Mouse (Mus musculus) CH12.LX (cell line): ENCODE results near the gene Adamts7. TPM values are rescaled to one million over a fixed set of nuclear protein-coding genes. Genes with fewer than 3 reads are reported as not detected.

Experiments used
- DNase-seq: peaks from one replicate; pipeline ENCODE4 v3.0.0-alpha.2; 2013; ENCODE audit errors: extremely low read depth
- H3K27ac ChIP-seq: 2 replicates; pipeline ENCODE4 v1.5.1; 2012; ENCODE audit warnings: low read depth, mild to moderate bottlenecking, control low read depth, moderate library complexity; ENCODE audit not compliant: insufficient read depth
- H3K27me3 ChIP-seq: replicated peaks from 2 replicates; pipeline ENCODE3; 2012; ENCODE audit warnings: inconsistent platforms
- H3K36me3 ChIP-seq, 2 experiments: replicated peaks in 1 of 2; 2 replicates each; pipeline versions ENCODE3 to v1.6.1; 2012; ENCODE audit warnings: inconsistent platforms in 1 of 2, low read length in 1 of 2, mild to moderate bottlenecking in 1 of 2, mixed read lengths in 1 of 2, moderate library complexity in 1 of 2; ENCODE audit not compliant: control insufficient read depth in 1 of 2, insufficient read depth in 1 of 2
- H3K4me1 ChIP-seq, 2 experiments: 2 replicates each; pipeline ENCODE4 v1.6.1; 2012; ENCODE audit warnings: inconsistent platforms in 1 of 2, moderate library complexity in 1 of 2; ENCODE audit not compliant: insufficient read depth in 2 of 2, control insufficient read depth in 1 of 2
- H3K4me2 ChIP-seq: 2 replicates; pipeline ENCODE4 v1.6.1; 2012; ENCODE audit warnings: low read depth, mild to moderate bottlenecking, control low read depth; ENCODE audit not compliant: poor library complexity, insufficient read depth, severe bottlenecking
- H3K4me3 ChIP-seq, 3 experiments: fragments of 150-350 bp in 1 of 3; sonication (generic) in 1 of 3; replicated peaks in 1 of 3; 2 replicates each; pipeline versions ENCODE3 to v1.5.1; 2011 to 2012; ENCODE audit warnings: low read depth in 2 of 3, low read length in 2 of 3, mild to moderate bottlenecking in 2 of 3, moderate library complexity in 2 of 3, control low read depth in 1 of 3, improper control_type of control experiment in 1 of 3, inconsistent platforms in 1 of 3, mixed read lengths in 1 of 3; ENCODE audit not compliant: poor library complexity in 1 of 3
- H3K79me2 ChIP-seq: replicated peaks from 2 replicates; pipeline ENCODE4 v1.6.1; 2012; ENCODE audit warnings: mild to moderate bottlenecking, moderate library complexity; ENCODE audit not compliant: control insufficient read depth, poor library complexity, insufficient read depth, severe bottlenecking; ENCODE audit errors: extremely low read depth
- H3K9ac ChIP-seq: 2 replicates; pipeline ENCODE4 v1.6.1; 2012; ENCODE audit warnings: low read depth, mild to moderate bottlenecking, control low read depth, moderate library complexity; ENCODE audit not compliant: insufficient read depth
- H3K9me3 ChIP-seq: replicated peaks from 2 replicates; pipeline ENCODE3; 2012; ENCODE audit warnings: low read length, inconsistent platforms, mixed read lengths
- BHLHE40 ChIP-seq: IDR thresholded peaks from 2 replicates; pipeline ENCODE4 v1.6.1; 2011; ENCODE audit warnings: mild to moderate bottlenecking, low read depth, low read length, improper control_type of control experiment
- CHD1 ChIP-seq: IDR thresholded peaks from 2 replicates; pipeline ENCODE4 v1.6.1; 2012; ENCODE audit warnings: low read depth, low read length, improper control_type of control experiment, inconsistent platforms
- ELF1 ChIP-seq: IDR thresholded peaks from 2 replicates; pipeline ENCODE4 v1.6.1; 2014; ENCODE audit warnings: low read depth, mild to moderate bottlenecking, inconsistent platforms, low read length, improper control_type of control experiment
- ETS1 ChIP-seq: conservative IDR thresholded peaks from 2 replicates; pipeline ENCODE4 v1.6.1; 2012; ENCODE audit warnings: low read depth, mild to moderate bottlenecking, inconsistent platforms, low read length, improper control_type of control experiment, moderate library complexity
- GABPA ChIP-seq: IDR thresholded peaks from 2 replicates; pipeline ENCODE4 v1.6.1; 2012; ENCODE audit warnings: low read depth, low read length, improper control_type of control experiment, inconsistent platforms; ENCODE audit not compliant: insufficient replicate concordance
- HCFC1 ChIP-seq: IDR thresholded peaks from 2 replicates; pipeline ENCODE4 v1.6.1; 2012; ENCODE audit warnings: low read depth, mild to moderate bottlenecking, inconsistent platforms, low read length, improper control_type of control experiment
- IRF4 ChIP-seq: IDR thresholded peaks from 2 replicates; pipeline ENCODE4 v1.6.1; 2014; ENCODE audit warnings: low read depth, mild to moderate bottlenecking, inconsistent platforms, low read length, improper control_type of control experiment
- MAZ ChIP-seq: IDR thresholded peaks from 2 replicates; pipeline ENCODE4 v1.6.1; 2012; ENCODE audit warnings: low read depth, mild to moderate bottlenecking, inconsistent platforms, low read length, improper control_type of control experiment, moderate library complexity
- MEF2A ChIP-seq: IDR thresholded peaks from 2 replicates; pipeline ENCODE4 v1.6.1; 2014; ENCODE audit warnings: low read depth, mild to moderate bottlenecking, inconsistent platforms, low read length, improper control_type of control experiment, borderline replicate concordance
- MXI1 ChIP-seq: IDR thresholded peaks from 2 replicates; pipeline ENCODE4 v1.6.1; 2011; ENCODE audit warnings: mild to moderate bottlenecking, low read depth, low read length, improper control_type of control experiment
- NRF1 ChIP-seq: IDR thresholded peaks from 2 replicates; pipeline ENCODE4 v1.6.1; 2014; ENCODE audit warnings: low read depth, mild to moderate bottlenecking, inconsistent platforms, low read length, improper control_type of control experiment, moderate library complexity
- POLR2A ChIP-seq: IDR thresholded peaks from 2 replicates; pipeline ENCODE4 v1.6.1; 2011; ENCODE audit warnings: low read depth, mild to moderate bottlenecking, improper control_type of control experiment, low read length
- RAD21 ChIP-seq: IDR thresholded peaks from 2 replicates; pipeline ENCODE4 v1.6.1; 2011; ENCODE audit warnings: low read depth, mild to moderate bottlenecking, low read length, improper control_type of control experiment, moderate library complexity
- RCOR1 ChIP-seq: conservative IDR thresholded peaks from 2 replicates; pipeline ENCODE4 v1.6.1; 2012; ENCODE audit warnings: low read depth, mild to moderate bottlenecking, inconsistent platforms, low read length, improper control_type of control experiment
- ZKSCAN1 ChIP-seq: IDR thresholded peaks from 2 replicates; pipeline ENCODE4 v1.6.1; 2012; ENCODE audit warnings: low read depth, inconsistent platforms, low read length, improper control_type of control experiment, borderline replicate concordance
- ZMIZ1 ChIP-seq: IDR thresholded peaks from 2 replicates; pipeline ENCODE4 v1.6.1; 2012; ENCODE audit warnings: low read depth, mild to moderate bottlenecking, inconsistent platforms, low read length, improper control_type of control experiment
- ZNF384 ChIP-seq: IDR thresholded peaks from 2 replicates; pipeline ENCODE4 v1.6.1; 2012; ENCODE audit warnings: low read depth, low read length, improper control_type of control experiment, inconsistent platforms
- dilution Hi-C: fragments of 300-500 bp; cut with MboI; formaldehyde crosslinking; loops from 2 replicates; pipeline ENCODE4 v1.14.3; 2020; ENCODE audit warnings: low sequenced_read_pairs; ENCODE audit not compliant: extremely low pct_unique_long_range_greater_than_20kb, extremely low pct_ligation_motif_present
- in situ Hi-C: fragments of 300-500 bp; cut with MboI; formaldehyde crosslinking; loops from 3 replicates; pipeline ENCODE4 v1.14.3; 2019; ENCODE audit warnings: low sequenced_read_pairs, low pct_ligation_motif_present, low pct_unique_long_range_greater_than_20kb, mixed read lengths
- polyA plus RNA-seq: library from polyadenylated mRNA; unstranded; fragments of >175 nt; gene quantifications from 2 replicates; pipeline ENCODE4 v1.2.1, GENCODE M21; 2012; ENCODE audit warnings: low read depth; ENCODE audit not compliant: insufficient read length
- total RNA-seq, 2 experiments: library from RNA; depleted of rRNA; stranded (reverse); fragments of 300-350 nt in 1 of 2; fragments of >200 nt in 1 of 2; gene quantifications; 2 replicates each; pipeline ENCODE4 v1.2.3; 2012 to 2014

The Adamts7 gene
- total and polyA plus RNA-seq, 3 experiments = 4.7 to 15.7 (median 9.2) TPM

GRCm38 (mm10) chr9:90240560-90240959, 77.7 kb downstream of the Adamts7 start:
- Histone ChIP-seq H3K4me2 (no peak overlapping the region), H3K4me1 (peaks cover 2 to 6% of the 10 kb centered on the region in 2 experiments; a peak in 3 of 4 replicates), H3K4me3 (no peak overlapping the region), H3K27ac (no peak overlapping the region), H3K9me3 (no peaks in the 10 kb centered on the region), H3K27me3 (no peaks in the 10 kb centered on the region), H3K79me2 (no peaks in the 10 kb centered on the region), H3K36me3 (no peaks in the 10 kb centered on the region), H3K9ac (no peak overlapping the region)
- no peak for TF ChIP-seq CHD1
- TF ChIP-seq GABPA = no peak
- no peak for TF ChIP-seq HCFC1
- TF ChIP-seq MEF2A = no peak
- TF ChIP-seq MXI1 = no peak
- no peak for TF ChIP-seq RAD21
- no peak for TF ChIP-seq POLR2A
- TF ChIP-seq NRF1 = no peak
- no peak for TF ChIP-seq ELF1
- TF ChIP-seq BHLHE40 = no peak
- no peak for TF ChIP-seq MAZ
- TF ChIP-seq ZNF384 = no peak
- TF ChIP-seq ETS1 = no peak
- no peak for DNase-seq
- dilution Hi-C loops (no loop called here), in situ Hi-C loops (no loop called here)

DNA sequence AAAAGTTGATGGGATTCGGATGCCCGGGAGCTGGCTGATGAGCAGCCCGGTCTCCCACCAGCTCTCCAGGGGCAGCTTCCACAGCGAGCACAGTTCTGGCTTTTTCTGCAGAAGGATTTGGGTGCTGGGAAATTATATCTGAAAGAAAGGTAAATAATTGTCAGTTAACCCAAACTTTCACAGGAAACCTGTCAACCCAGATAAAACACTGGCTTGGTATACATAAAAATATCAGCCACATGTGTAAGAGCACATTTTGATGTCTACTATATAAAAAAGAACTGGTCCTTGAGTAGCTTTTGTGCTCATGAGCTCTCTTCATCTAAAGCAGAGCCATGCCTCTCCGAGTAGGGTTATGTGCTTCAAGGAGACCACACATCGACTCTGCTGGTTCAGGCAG, 78.2 kb downstream of the Adamts7 start:
- DNase-seq = no peak
- H3K27ac ChIP-seq = no peak overlapping the region
- dilution Hi-C loops = no loop called here
- no peaks in the 10 kb centered on the region for H3K27me3 ChIP-seq
- H3K9me3 ChIP-seq = no peaks in the 10 kb centered on the region
- in situ Hi-C loops = no loop called here
- H3K79me2 ChIP-seq = no peaks in the 10 kb centered on the region
- H3K4me2 ChIP-seq = no peak overlapping the region
- H3K9ac ChIP-seq = no peak overlapping the region
- H3K4me1 ChIP-seq = peaks cover 2 to 6% of the 10 kb centered on the region in 2 experiments; a peak in 3 of 4 replicates
- no peak overlapping the region for H3K4me3 ChIP-seq
- no peaks in the 10 kb centered on the region for H3K36me3 ChIP-seq
- TF ChIP-seq RCOR1 (no peak), MEF2A (no peak), ZKSCAN1 (no peak), IRF4 (no peak), MXI1 (no peak), ZMIZ1 (no peak)
- TF ChIP-seq, all 38 proteins: peak for 0
